Mouse (Mus musculus): ENCODE measurements around the gene Aspdh.

Aspdh gene

DNA sequence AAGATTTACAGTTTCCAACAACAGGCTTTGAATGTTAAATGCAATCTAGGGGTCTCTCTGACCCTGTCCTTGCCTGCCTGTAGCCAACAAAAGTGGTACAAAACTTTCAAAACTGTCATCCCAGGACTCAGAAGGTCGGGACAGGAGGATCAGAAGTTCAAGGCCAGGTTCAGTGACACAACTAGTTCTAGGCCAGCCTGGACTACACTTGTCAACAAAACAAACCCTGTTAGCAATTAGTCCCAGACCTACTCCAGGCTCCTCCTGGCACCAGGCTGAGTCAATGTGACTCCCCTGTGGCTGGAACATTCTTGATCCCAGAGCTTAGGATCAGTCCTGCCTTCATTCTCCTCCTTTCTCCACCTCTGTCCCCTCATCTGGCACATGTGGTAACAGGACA is 33.7 kb downstream of the Aspdh start:
- DNase-seq (ENCODE audit: low spot score) = no peak

- DNase-seq (ENCODE audit: low spot score) = peak; percentile 13
Observed at GRCm38 (mm10) chr7:44500046-44500445, 34.9 kb downstream of the Aspdh start.

DNA sequence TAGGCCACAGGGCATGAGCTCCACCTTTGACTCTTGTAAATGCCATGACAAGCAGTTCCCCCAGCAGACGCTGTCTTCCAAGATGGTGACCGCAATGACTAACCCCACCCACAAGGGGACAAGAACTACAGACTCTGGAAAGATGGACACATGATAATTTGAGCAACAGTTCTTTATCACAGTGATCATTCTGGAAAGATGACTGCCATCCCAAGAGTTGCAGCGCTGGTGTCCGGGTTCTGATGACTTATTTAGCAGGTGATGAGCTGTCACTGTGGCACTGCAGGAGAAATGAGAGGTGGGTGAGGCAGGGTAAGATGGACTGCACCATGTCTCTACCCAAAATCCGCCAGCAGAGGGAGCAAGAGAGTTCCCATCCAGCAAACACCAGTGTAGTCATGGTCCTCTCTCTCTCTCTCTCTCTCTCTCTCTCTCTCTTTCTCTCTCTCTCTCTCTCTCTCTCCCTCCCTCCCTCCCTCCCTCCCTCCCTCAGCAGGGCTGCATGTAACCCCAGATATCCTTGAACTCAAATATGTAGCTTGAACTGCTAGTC is 36.4 kb downstream of the Aspdh start:
- peak; percentile 20 for DNase-seq (ENCODE audit: low spot score)

- no peak for DNase-seq (ENCODE audit: low spot score)
Observed at GRCm38 (mm10) chr7:44507491-44507890, 42.3 kb downstream of the Aspdh start.
